Mouse (Mus musculus) testis, adult 2 months (tissue): ENCODE results near the gene Cisd3.

Experiments
- CTCF ChIP-seq: fragments of 200-500 bp; IDR thresholded peaks from 2 replicates; pipeline ENCODE4 v1.5.1; 2012; ENCODE audit warnings: low read depth, mild to moderate bottlenecking, inconsistent platforms, low read length, moderate library complexity; ENCODE audit not compliant: control insufficient read depth, insufficient read depth, insufficient replicate concordance
- POLR2A ChIP-seq: fragments of 200-500 bp; IDR thresholded peaks from 2 replicates; pipeline ENCODE4 v1.6.1; 2012; ENCODE audit warnings: low read depth, mild to moderate bottlenecking, inconsistent platforms, low read length, moderate library complexity; ENCODE audit not compliant: control insufficient read depth

DNA sequence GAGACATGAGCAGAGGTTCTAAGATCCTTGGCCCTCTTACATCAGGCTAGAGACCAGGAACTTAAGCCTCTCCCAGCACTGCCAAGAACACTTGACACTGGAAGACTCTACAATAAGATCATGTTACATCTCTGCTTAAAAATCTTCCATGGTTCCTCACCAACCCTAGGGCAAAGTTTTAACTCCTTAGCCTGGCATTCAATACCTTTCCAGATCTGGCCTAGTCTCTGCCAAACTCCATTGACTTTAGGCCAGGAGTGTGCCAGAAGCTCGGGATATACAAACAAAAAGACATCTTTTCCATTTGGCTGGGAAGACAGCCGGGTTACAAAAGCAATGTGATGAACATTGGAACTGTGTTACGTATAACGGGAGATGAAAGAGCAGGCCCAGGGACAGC lies 52.0 kb downstream of the Cisd3 start:
- TF ChIP-seq CTCF (no peak), POLR2A (no peak)
